Mouse (Mus musculus): ENCODE data around the gene Mb. TPM values are rescaled to one million over a fixed set of nuclear protein-coding genes. Genes with fewer than 3 reads are reported as not detected.

Mb gene
- total and polyA plus RNA-seq, 3 experiments, result not detected

DNA sequence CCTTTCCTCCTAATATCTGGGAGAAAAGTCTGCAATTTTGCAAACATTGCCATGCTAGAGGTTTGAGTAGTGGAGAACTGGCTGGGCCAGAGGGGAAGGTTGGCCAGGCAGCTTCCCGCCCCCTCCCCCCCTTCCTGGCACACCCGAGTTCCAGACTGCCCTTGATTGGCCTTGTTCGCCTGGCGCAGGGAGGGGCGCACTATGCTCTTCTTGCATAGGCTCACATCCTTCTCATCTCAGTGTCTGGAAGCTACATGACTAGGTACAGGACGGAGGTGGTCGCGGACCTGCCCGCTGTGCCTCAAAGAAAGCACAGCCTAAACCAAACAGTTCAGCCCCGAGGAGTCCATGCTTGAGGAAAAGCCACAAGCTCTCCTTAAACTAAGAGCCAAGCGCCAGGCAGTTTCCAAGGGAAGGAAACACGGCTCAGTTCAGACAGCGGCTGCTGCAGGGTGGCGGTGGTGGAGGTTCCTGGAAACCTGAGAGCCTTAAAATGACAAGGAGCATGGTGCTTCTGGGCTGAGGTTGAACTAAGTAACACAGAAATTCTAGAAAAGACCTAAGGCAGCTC lies 30.3 kb upstream of the Mb start:
- no peak for DNase-seq (ENCODE audit: low read depth, low spot score)
- H3K27me3 ChIP-seq (ENCODE audit: control insufficient read depth in 1 of 2, insufficient read depth in 2 of 2, low read length in 2 of 2), result no peaks in the 10 kb centered on the region
- no peaks in the 10 kb centered on the region for H3K4me1 ChIP-seq (ENCODE audit: control insufficient read depth in 1 of 2, insufficient read depth in 2 of 2, low read length in 2 of 2)
- H3K79me2 ChIP-seq (ENCODE audit: control insufficient read depth, insufficient read depth, low read length, poor library complexity), result no peaks in the 10 kb centered on the region
- H3K36me3 ChIP-seq (ENCODE audit: control insufficient read depth in 1 of 2, insufficient read depth in 2 of 2, low read length in 2 of 2), result no peaks in the 10 kb centered on the region
- no peaks in the 10 kb centered on the region for H3K9me3 ChIP-seq (replicated peaks; ENCODE audit: insufficient read depth, low read length)
- no peak overlapping the region for H3K4me3 ChIP-seq (ENCODE audit: control insufficient read depth in 1 of 2, insufficient read depth in 1 of 2, low read depth in 2 of 2, low read length in 2 of 2)
- H3K27ac ChIP-seq (ENCODE audit: control insufficient read depth, low read depth, low read length), result no peak overlapping the region
- H3K9ac ChIP-seq (ENCODE audit: control insufficient read depth, low read depth, low read length, poor library complexity, severe bottlenecking), result no peak overlapping the region
- TF ChIP-seq ETS1 (IDR thresholded peaks at IDR 0.05; ENCODE audit: low read depth, low read length), result no peak
- no peak for TF ChIP-seq GATA1 (IDR thresholded peaks at IDR 0.05; ENCODE audit: low read depth, low read length)
- TF ChIP-seq RCOR1 (IDR thresholded peaks at IDR 0.05; ENCODE audit: low read depth, low read length), result no peak
- no peak for TF ChIP-seq MXI1 (IDR thresholded peaks at IDR 0.05; ENCODE audit: low read depth, low read length)

GRCm38 (mm10) chr15:77079890-77080361 lies 29.5 kb upstream of the Mb start:
- Histone ChIP-seq H3K4me3 (ENCODE audit: control insufficient read depth in 1 of 2, insufficient read depth in 1 of 2, low read depth in 2 of 2, low read length in 2 of 2) (no peak overlapping the region), H3K9ac (ENCODE audit: control insufficient read depth, low read depth, low read length, poor library complexity, severe bottlenecking) (no peak overlapping the region), H3K27me3 (ENCODE audit: control insufficient read depth in 1 of 2, insufficient read depth in 2 of 2, low read length in 2 of 2) (no peaks in the 10 kb centered on the region), H3K27ac (ENCODE audit: control insufficient read depth, low read depth, low read length) (no peak overlapping the region), H3K4me1 (ENCODE audit: control insufficient read depth in 1 of 2, insufficient read depth in 2 of 2, low read length in 2 of 2) (no peaks in the 10 kb centered on the region), H3K9me3 (replicated peaks; ENCODE audit: insufficient read depth, low read length) (no peaks in the 10 kb centered on the region), H3K79me2 (ENCODE audit: control insufficient read depth, insufficient read depth, low read length, poor library complexity) (no peaks in the 10 kb centered on the region), H3K36me3 (ENCODE audit: control insufficient read depth in 1 of 2, insufficient read depth in 2 of 2, low read length in 2 of 2) (no peaks in the 10 kb centered on the region)
- DNase-seq (ENCODE audit: low read depth, low spot score), result no peak
- TF ChIP-seq ETS1 (IDR thresholded peaks at IDR 0.05; ENCODE audit: low read depth, low read length) (no peak), GABPA (IDR thresholded peaks at IDR 0.05; ENCODE audit: low read depth, low read length) (no peak), USF2 (IDR thresholded peaks at IDR 0.05; ENCODE audit: borderline replicate concordance in 1 of 2, insufficient read depth in 1 of 2, low read depth in 1 of 2, low read length in 2 of 2) (no peak), BHLHE40 (IDR thresholded peaks at IDR 0.05; ENCODE audit: borderline replicate concordance, low read depth, low read length) (no peak), CHD2 (IDR thresholded peaks at IDR 0.05; ENCODE audit: low read length) (no peak), KAT2A (conservative IDR thresholded peaks at IDR 0.05; ENCODE audit: low read depth, low read length) (no peak), ZMIZ1 (IDR thresholded peaks at IDR 0.05; ENCODE audit: low read depth, low read length) (no peak), MAX (IDR thresholded peaks at IDR 0.05; ENCODE audit: low read length) (no peak), E2F4 (IDR thresholded peaks at IDR 0.05; ENCODE audit: borderline replicate concordance, low read depth, low read length) (no peak), JUND (IDR thresholded peaks at IDR 0.05; ENCODE audit: low read depth, low read length) (no peak), MYB (IDR thresholded peaks at IDR 0.05; ENCODE audit: low read depth, low read length) (no peak), TCF12 (IDR thresholded peaks at IDR 0.05; ENCODE audit: low read depth, low read length) (no peak), GATA1 (IDR thresholded peaks at IDR 0.05; ENCODE audit: low read depth, low read length) (no peak), CTCF (IDR thresholded peaks at IDR 0.05 in 2 of 3, conservative IDR thresholded peaks at IDR 0.05 in 1 of 3; ENCODE audit: control insufficient read depth in 1 of 3, insufficient read depth in 1 of 3, low read depth in 2 of 3, low read length in 3 of 3, poor library complexity in 1 of 3, severe bottlenecking in 1 of 3) (no peak), EP300 (IDR thresholded peaks at IDR 0.05; ENCODE audit: low read depth in 1 of 2, low read length in 2 of 2) (no peak), SMC3 (IDR thresholded peaks at IDR 0.05; ENCODE audit: low read depth, low read length) (no peak), POLR2AphosphoS2 (IDR thresholded peaks at IDR 0.05; ENCODE audit: low read length) (no peak), POLR2A (IDR thresholded peaks at IDR 0.05; ENCODE audit: control insufficient read depth in 1 of 2, insufficient read depth in 1 of 2, low read depth in 1 of 2, low read length in 2 of 2, poor library complexity in 1 of 2) (no peak)
